Mouse (Mus musculus): ENCODE measurements around the gene Ppox. TPM values are rescaled to one million over a fixed set of nuclear protein-coding genes. Genes with fewer than 3 reads are reported as not detected.

The Ppox gene
- polyA plus RNA-seq, 1 experiment from 2014 or later: 64.9 TPM

- Histone ChIP-seq H3K9me3 (no peaks in the 10 kb centered on the region), H3K36me3 (peaks cover 94% of the 10 kb centered on the region), H3K9ac (no peak overlapping the region), H3K4me2 (no peak overlapping the region), H3K27ac (no peak overlapping the region), H3K27me3 (no peaks in the 10 kb centered on the region), H3K4me1 (no peaks in the 10 kb centered on the region), H3K4me3 (no peak overlapping the region)
- WGBS: 85% methylated on average over 6 of the region's 6 CpGs
- ATAC-seq (ENCODE audit: insufficient number of reproducible peaks, insufficient read depth, low FRiP score, low TSS enrichment, low read depth): no peak
Measured at GRCm38 (mm10) chr1:171237438-171237837, 43.5 kb downstream of the Ppox start.

- H3K27me3 ChIP-seq: no peaks in the 10 kb centered on the region
- 85% methylated on average over 4 of the region's 4 CpGs for WGBS
- H3K27ac ChIP-seq: no peak overlapping the region
- peaks cover 78% of the 10 kb centered on the region for H3K36me3 ChIP-seq
- no peak overlapping the region for H3K4me3 ChIP-seq
- no peak overlapping the region for H3K4me2 ChIP-seq
- no peaks in the 10 kb centered on the region for H3K9me3 ChIP-seq
- H3K4me1 ChIP-seq: no peaks in the 10 kb centered on the region
- no peak for ATAC-seq (ENCODE audit: insufficient number of reproducible peaks, insufficient read depth, low FRiP score, low TSS enrichment, low read depth)
- no peak overlapping the region for H3K9ac ChIP-seq
Measured at GRCm38 (mm10) chr1:171235791-171236190, 45.2 kb downstream of the Ppox start.

DNA sequence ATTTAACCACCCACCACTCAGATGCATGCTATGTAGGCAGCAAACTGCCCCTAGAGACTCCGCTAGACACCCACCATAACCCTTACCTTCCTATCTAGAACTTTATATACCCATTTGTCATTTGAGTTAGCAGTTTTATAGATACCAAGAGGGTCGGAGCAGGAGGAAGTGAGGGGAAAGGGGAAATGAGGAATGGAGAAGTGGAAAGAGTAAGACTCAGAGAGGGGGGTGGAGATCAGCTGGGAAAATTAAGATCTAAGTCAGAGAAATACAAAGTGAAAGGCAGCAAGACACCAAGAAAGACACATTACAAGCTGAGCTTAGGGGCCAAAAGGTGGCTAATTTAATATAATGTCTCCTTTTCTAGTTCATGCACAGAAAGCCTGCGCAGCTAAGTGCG lies 46.4 kb downstream of the Ppox start:
- H3K36me3 ChIP-seq: peaks cover 66% of the 10 kb centered on the region
- H3K9me3 ChIP-seq: no peaks in the 10 kb centered on the region
- no peak overlapping the region for H3K9ac ChIP-seq
- 94% methylated on average over 4 of the region's 4 CpGs for WGBS
- no peaks in the 10 kb centered on the region for H3K27me3 ChIP-seq
- H3K4me2 ChIP-seq: no peak overlapping the region
- no peak for ATAC-seq (ENCODE audit: insufficient number of reproducible peaks, insufficient read depth, low FRiP score, low TSS enrichment, low read depth)
- no peak overlapping the region for H3K27ac ChIP-seq
- peaks cover 10% of the 10 kb centered on the region for H3K4me1 ChIP-seq
- H3K4me3 ChIP-seq: no peak overlapping the region

DNA sequence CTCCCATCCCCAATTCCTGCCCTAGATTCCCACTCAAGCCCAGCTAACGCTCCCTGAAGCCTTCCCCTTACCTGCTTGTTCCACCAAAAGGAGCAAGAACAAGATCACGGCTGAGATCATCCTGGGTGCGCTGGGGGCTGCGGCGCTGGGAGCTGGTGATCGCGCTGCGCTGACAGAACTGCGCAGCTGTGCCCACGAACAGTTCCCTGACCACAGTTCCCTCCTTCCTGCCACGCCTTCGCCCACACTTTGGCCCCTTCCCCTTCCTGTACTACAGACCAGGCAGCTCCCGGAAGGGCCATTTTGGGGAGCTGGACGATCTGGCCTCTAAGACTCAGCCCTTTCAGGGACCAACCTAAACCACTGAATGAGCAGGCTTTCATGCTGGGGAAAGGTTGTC lies 46.9 kb downstream of the Ppox start, which contains the start of gene Fcer1g:
Gene Fcer1g (minus strand): TSS at position 240 of the 400 bp plus-strand sequence.
- H3K36me3 ChIP-seq: peaks cover 62% of the 10 kb centered on the region
- no peaks in the 10 kb centered on the region for H3K9me3 ChIP-seq
- H3K4me3 ChIP-seq: no peak within 1 kb of the TSS
- no peaks in the 10 kb centered on the region for H3K27me3 ChIP-seq
- H3K4me2 ChIP-seq: no peak within 1 kb of the TSS
- H3K27ac ChIP-seq: no peak within 1 kb of the TSS
- ATAC-seq (ENCODE audit: insufficient number of reproducible peaks, insufficient read depth, low FRiP score, low TSS enrichment, low read depth): no peak
- peaks cover 10% of the 10 kb centered on the region for H3K4me1 ChIP-seq
- H3K9ac ChIP-seq: no peak within 1 kb of the TSS; the same call in 1 of the 2 replicates
- 91% methylated on average over 14 of the region's 14 CpGs for WGBS

DNA sequence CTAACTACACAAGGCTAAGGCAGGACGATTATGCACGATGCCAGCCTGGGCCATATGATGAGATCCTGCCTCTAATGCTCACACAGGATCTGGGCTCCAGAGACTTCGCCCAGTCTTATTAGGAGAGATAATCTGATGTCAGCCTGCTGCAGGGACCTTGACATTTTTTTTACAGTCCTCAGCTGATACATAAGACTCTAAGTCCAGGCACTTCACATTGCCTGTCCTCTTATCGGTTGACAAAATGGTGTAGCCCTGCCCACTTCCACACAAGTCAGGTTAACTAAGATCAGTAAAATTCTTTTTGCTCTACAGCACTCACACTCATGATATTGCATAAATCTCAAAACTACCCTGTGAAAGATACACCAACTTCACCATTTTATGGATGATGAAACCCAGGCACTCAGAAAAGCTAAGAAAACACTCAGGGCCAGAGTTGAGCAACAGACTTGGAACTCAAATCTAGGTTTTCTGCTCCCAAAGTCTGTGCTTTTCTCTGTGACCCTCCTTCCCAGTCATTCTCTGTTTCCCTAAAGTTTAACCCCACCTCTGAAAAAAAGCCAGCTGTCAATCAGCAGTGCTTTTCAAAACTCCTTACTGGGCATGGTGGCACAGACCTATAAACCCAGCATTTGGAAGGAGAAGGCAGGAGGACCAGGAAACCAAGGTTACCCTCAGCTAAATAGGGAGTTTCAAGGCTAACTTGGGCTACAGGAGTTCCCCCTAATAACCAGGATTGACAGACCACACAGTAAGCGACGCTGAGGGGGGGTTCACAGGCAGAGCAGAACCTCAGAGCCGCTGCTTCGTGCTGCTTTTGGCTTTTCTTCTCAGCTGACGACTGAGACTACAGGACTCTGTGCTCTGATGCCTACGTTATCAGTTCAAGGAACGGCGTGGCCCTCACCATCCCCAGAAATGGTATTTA lies 47.9 kb downstream of the Ppox start:
- WGBS: 80% methylated on average over 12 of the region's 12 CpGs
- H3K36me3 ChIP-seq: peaks cover 51% of the 10 kb centered on the region
- ATAC-seq (ENCODE audit: insufficient number of reproducible peaks, insufficient read depth, low FRiP score, low TSS enrichment, low read depth): no peak

GRCm38 (mm10) chr1:171232348-171232747 lies 48.6 kb downstream of the Ppox start:
- H3K27ac ChIP-seq: no peak overlapping the region
- 83% methylated on average over 5 of the region's 5 CpGs for WGBS
- H3K9ac ChIP-seq: no peak overlapping the region
- H3K27me3 ChIP-seq: no peaks in the 10 kb centered on the region
- H3K36me3 ChIP-seq: peaks cover 44% of the 10 kb centered on the region
- no peak overlapping the region for H3K4me3 ChIP-seq
- peaks cover 10% of the 10 kb centered on the region for H3K4me1 ChIP-seq
- no peak overlapping the region for H3K4me2 ChIP-seq
- H3K9me3 ChIP-seq: no peaks in the 10 kb centered on the region
- no peak for ATAC-seq (ENCODE audit: insufficient number of reproducible peaks, insufficient read depth, low FRiP score, low TSS enrichment, low read depth)

More for the DNA sequence above, 47.9 kb downstream of the Ppox start:
- Histone ChIP-seq H3K9me3 (no peaks in the 10 kb centered on the region), H3K27me3 (no peaks in the 10 kb centered on the region), H3K27ac (no peak overlapping the region), H3K4me3 (no peak overlapping the region), H3K9ac (no peak overlapping the region; the same call in 1 of the 2 replicates), H3K4me1 (peaks cover 10% of the 10 kb centered on the region), H3K4me2 (no peak overlapping the region)

- Histone ChIP-seq H3K27ac (no peak overlapping the region), H3K9me3 (no peaks in the 10 kb centered on the region)
- 48% methylated on average over 4 of the region's 4 CpGs for WGBS
Measured at GRCm38 (mm10) chr1:171231844-171232243, 49.1 kb downstream of the Ppox start.

DNA sequence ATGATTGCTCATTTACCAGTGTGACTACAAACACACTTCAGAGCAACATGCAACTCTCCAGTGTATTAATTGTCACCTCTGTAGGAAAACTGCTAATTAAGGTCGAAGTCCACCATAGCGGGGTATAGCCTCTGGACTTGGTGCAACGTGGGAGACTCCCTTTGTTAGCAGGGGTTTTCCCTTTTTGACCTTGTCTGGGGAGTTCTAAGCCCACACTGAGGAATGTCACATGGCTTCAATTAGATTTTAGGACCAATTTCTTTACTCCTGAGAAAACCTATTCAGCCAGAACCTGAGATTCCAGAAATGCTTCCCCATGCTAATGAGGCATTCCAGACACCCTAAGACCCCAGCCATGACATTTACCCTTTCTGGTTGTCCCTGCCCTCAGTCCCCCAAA lies 50.8 kb downstream of the Ppox start:
- Histone ChIP-seq H3K4me3 (no peak overlapping the region), H3K27ac (no peak overlapping the region), H3K36me3 (peaks cover 23% of the 10 kb centered on the region), H3K9ac (no peak overlapping the region), H3K4me2 (no peak overlapping the region), H3K4me1 (peaks cover 10% of the 10 kb centered on the region), H3K9me3 (no peaks in the 10 kb centered on the region), H3K27me3 (no peaks in the 10 kb centered on the region)
- ATAC-seq (ENCODE audit: insufficient number of reproducible peaks, insufficient read depth, low FRiP score, low TSS enrichment, low read depth): no peak
- 27% methylated on average over 3 of the region's 3 CpGs for WGBS

More at GRCm38 (mm10) chr1:171231844-171232243, 49.1 kb downstream of the Ppox start:
- H3K27me3 ChIP-seq: no peaks in the 10 kb centered on the region
- no peak for ATAC-seq (ENCODE audit: insufficient number of reproducible peaks, insufficient read depth, low FRiP score, low TSS enrichment, low read depth)
- H3K9ac ChIP-seq: no peak overlapping the region
- H3K4me2 ChIP-seq: no peak overlapping the region
- no peak overlapping the region for H3K4me3 ChIP-seq
- H3K36me3 ChIP-seq: peaks cover 39% of the 10 kb centered on the region
- H3K4me1 ChIP-seq: peaks cover 10% of the 10 kb centered on the region

- H3K4me1 ChIP-seq: peaks cover 10% of the 10 kb centered on the region
- no peak overlapping the region for H3K9ac ChIP-seq
- H3K36me3 ChIP-seq: peaks cover 18% of the 10 kb centered on the region
- H3K27ac ChIP-seq: no peak overlapping the region
- no peak overlapping the region for H3K4me2 ChIP-seq
- H3K9me3 ChIP-seq: no peaks in the 10 kb centered on the region
- ATAC-seq (ENCODE audit: insufficient number of reproducible peaks, insufficient read depth, low FRiP score, low TSS enrichment, low read depth): no peak
- no peaks in the 10 kb centered on the region for H3K27me3 ChIP-seq
- WGBS: 35% methylated on average over 6 of the region's 6 CpGs
- no peak overlapping the region for H3K4me3 ChIP-seq
Measured at GRCm38 (mm10) chr1:171229750-171230149, 51.2 kb downstream of the Ppox start.

DNA sequence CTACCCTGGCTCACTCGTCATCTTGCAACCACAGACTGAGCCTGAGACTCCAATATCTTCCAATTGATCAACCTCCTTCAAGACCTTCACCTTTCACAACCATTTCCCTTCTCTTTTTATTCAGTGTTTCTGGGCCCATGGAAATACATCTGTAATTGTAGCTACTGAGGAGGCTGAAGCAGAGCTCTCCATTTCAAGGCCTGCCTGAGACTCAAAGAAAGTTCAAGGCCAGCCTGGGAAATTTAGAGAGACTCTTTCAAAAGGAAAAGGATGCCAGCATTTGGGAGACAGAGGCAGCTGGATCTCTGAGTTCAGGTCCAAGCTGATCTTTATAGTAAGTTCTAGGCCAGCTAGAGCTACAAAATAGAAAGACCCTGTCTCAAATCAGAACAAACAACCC lies 53.1 kb downstream of the Ppox start:
- H3K4me3 ChIP-seq: no peak overlapping the region
- no peaks in the 10 kb centered on the region for H3K9me3 ChIP-seq
- no peaks in the 10 kb centered on the region for H3K36me3 ChIP-seq
- no peak overlapping the region for H3K9ac ChIP-seq
- H3K4me1 ChIP-seq: peaks cover 10% of the 10 kb centered on the region
- no peak for ATAC-seq (ENCODE audit: insufficient number of reproducible peaks, insufficient read depth, low FRiP score, low TSS enrichment, low read depth)
- H3K4me2 ChIP-seq: no peak overlapping the region
- H3K27me3 ChIP-seq: no peaks in the 10 kb centered on the region
- 69% methylated on average over 1 of the region's 1 CpGs for WGBS
- no peak overlapping the region for H3K27ac ChIP-seq

DNA sequence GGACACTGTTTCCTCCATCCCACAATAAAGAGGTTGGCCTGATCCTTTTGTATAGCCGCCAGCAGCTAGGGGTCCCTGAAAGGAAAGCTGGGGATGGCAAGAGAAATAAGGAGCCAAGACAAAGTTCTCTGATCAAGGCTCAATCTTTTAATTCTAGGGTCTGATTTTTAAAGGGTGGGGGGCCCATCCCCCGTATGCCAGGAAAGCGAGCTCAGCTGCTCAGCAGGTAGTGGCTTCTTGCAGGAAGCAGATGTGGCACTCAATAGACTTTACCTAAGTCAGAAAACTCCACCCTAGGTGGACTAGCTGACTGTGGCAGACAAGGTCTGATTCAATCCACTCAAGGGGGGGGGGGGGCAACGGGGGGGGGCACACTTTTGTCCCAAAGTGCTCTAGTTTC lies 54.2 kb downstream of the Ppox start:
- no peak for ATAC-seq (ENCODE audit: insufficient number of reproducible peaks, insufficient read depth, low FRiP score, low TSS enrichment, low read depth)
- H3K27me3 ChIP-seq: no peaks in the 10 kb centered on the region
- H3K9me3 ChIP-seq: no peaks in the 10 kb centered on the region
- 58% methylated on average over 4 of the region's 4 CpGs for WGBS
- no peak overlapping the region; the same call in 1 of the 2 replicates for H3K27ac ChIP-seq
- H3K9ac ChIP-seq: no peak overlapping the region
- H3K4me3 ChIP-seq: no peak overlapping the region
- H3K4me2 ChIP-seq: no peak overlapping the region
- no peaks in the 10 kb centered on the region for H3K36me3 ChIP-seq
- peaks cover 11% of the 10 kb centered on the region for H3K4me1 ChIP-seq

All from embryonic facial prominence, embryonic 13.5 days (tissue).